30 mouse cellular contexts compared by ENCODE assay signal in genomic region chr17:88458079-88458478, GRCm38 (mm10). TPM values are rescaled to one million over a fixed set of nuclear protein-coding genes. Genes with fewer than 3 reads are reported as not detected.
DNase-seq lines count a peak whose midpoint lies in the region; ATAC-seq and TF ChIP-seq lines count a peak whose summit lies in the region.
"Had no signal": no experiment of that assay in that cellular context is flagged by ENCODE, and none has a peak within 500 bp of the region (broad histone marks: within the 10 kb centered on the region; RNA-seq: fewer than 3 reads in every experiment).

No protein-coding gene starts in this region.

- H3K4me2 ChIP-seq in lung, postnatal 0 days (replicated peaks; ENCODE audit: low read depth, low read length) = no peak overlapping the region
- H3K4me2 ChIP-seq in intestine, postnatal 0 days (replicated peaks; ENCODE audit: low read depth) = no peak overlapping the region
- no peak overlapping the region for H3K4me2 ChIP-seq in kidney, embryonic 16.5 days (replicated peaks; ENCODE audit: low read depth, low read length)
- H3K4me2 ChIP-seq: embryonic facial prominence, embryonic 13.5 days; forebrain, embryonic 13.5 days; heart, embryonic 15.5 days; hindbrain, embryonic 14.5 days; liver, embryonic 15.5 days had no signal

- H3K9ac ChIP-seq in lung, postnatal 0 days (replicated peaks; ENCODE audit: low read depth) = no peak overlapping the region
- no peak overlapping the region for H3K9ac ChIP-seq in intestine, postnatal 0 days (ENCODE audit: low read depth, low read length)
- H3K9ac ChIP-seq in kidney, embryonic 16.5 days (replicated peaks; ENCODE audit: low read length) = no peak overlapping the region
- H3K9ac ChIP-seq: embryonic facial prominence, embryonic 13.5 days; forebrain, embryonic 13.5 days; heart, embryonic 15.5 days; hindbrain, embryonic 14.5 days; liver, embryonic 15.5 days had no signal

- no peak overlapping the region for H3K4me3 ChIP-seq in lung, postnatal 0 days (ENCODE audit: low read depth, low read length)
- H3K4me3 ChIP-seq in intestine, postnatal 0 days (ENCODE audit: low read depth, low read length) = no peak overlapping the region
- no peak overlapping the region for H3K4me3 ChIP-seq in kidney, embryonic 16.5 days (ENCODE audit: low read length)
- H3K4me3 ChIP-seq: embryonic facial prominence, embryonic 13.5 days; erythroblast, embryonic 14.5 days; forebrain, embryonic 13.5 days; gastrocnemius, adult 2 months; heart, embryonic 15.5 days; limb, embryonic 10.5 days; liver, embryonic 15.5 days; midbrain, embryonic 10.5 days had no signal

- TF ChIP-seq EP300 in lung, postnatal 0 days (IDR thresholded peaks at IDR 0.05) = no peak

- no peaks in the 10 kb centered on the region; the same call in 1 of the 2 replicates for H3K36me3 ChIP-seq in lung, postnatal 0 days (ENCODE audit: insufficient read depth, low read length)
- 0 out of 2 replicates have a peak, but pooled peaks cover 2% of the 10 kb centered on the region for H3K36me3 ChIP-seq in intestine, postnatal 0 days (ENCODE audit: control insufficient read depth, insufficient read depth)
- 0 out of 2 replicates have a peak, but pooled peaks cover 2% of the 10 kb centered on the region for H3K36me3 ChIP-seq in kidney, embryonic 16.5 days (ENCODE audit: insufficient read depth, low read length)
- H3K36me3 ChIP-seq: embryonic facial prominence, embryonic 13.5 days; heart, embryonic 15.5 days had no signal

- peaks cover 3% of the 10 kb centered on the region; the same call in 1 of the 2 replicates for H3K4me1 ChIP-seq in lung, postnatal 0 days (ENCODE audit: insufficient read depth, low read depth, low read length)
- no peaks in the 10 kb centered on the region for H3K4me1 ChIP-seq in intestine, postnatal 0 days (replicated peaks; ENCODE audit: control insufficient read depth, insufficient read depth, low read length)
- no peaks in the 10 kb centered on the region for H3K4me1 ChIP-seq in kidney, embryonic 16.5 days (ENCODE audit: insufficient read depth, low read length)
- H3K4me1 ChIP-seq: embryonic facial prominence, embryonic 13.5 days; forebrain, embryonic 13.5 days; heart, embryonic 15.5 days; limb, embryonic 10.5 days; midbrain, embryonic 10.5 days had no signal

- TF ChIP-seq CTCF in lung, postnatal 0 days (IDR thresholded peaks at IDR 0.05) = no peak
- TF ChIP-seq CTCF in intestine, postnatal 0 days (IDR thresholded peaks at IDR 0.05; ENCODE audit: low read depth) = no peak

- H3K9me3 ChIP-seq in lung, postnatal 0 days (ENCODE audit: low read length) = no peaks in the 10 kb centered on the region
- H3K9me3 ChIP-seq in intestine, postnatal 0 days (ENCODE audit: control insufficient read depth) = no peaks in the 10 kb centered on the region
- no peaks in the 10 kb centered on the region for H3K9me3 ChIP-seq in kidney, embryonic 16.5 days (ENCODE audit: low read length)
- H3K9me3 ChIP-seq: embryonic facial prominence, embryonic 13.5 days; forebrain, embryonic 13.5 days; G1E; heart, embryonic 15.5 days; limb, embryonic 10.5 days; liver, embryonic 15.5 days; midbrain, embryonic 10.5 days had no signal

- peak; percentile 37 for DNase-seq in adrenal gland, adult 8-10 months
- DNase-seq in adrenal gland, postnatal 25 days = no peak
- peak; percentile 26 for DNase-seq in lung, postnatal 0 days (ENCODE audit: low spot score)
- DNase-seq in lung, postnatal 10 days = no peak
- DNase-seq in lung, postnatal 36 days = peak; percentile 72
- DNase-seq in cerebellum, postnatal 10 days = no peak
- DNase-seq: cerebellum, adult 18-20 months; cerebellum, postnatal 25 days; embryo, embryonic 11 days; gastrocnemius, adult 2 months; heart, postnatal 36 days; kidney, adult 2 months; kidney, postnatal 10 days; liver; right cerebral cortex, postnatal 25 days had no signal

- 86% methylated on average over 3 of the region's 3 CpGs for WGBS in lung, postnatal 0 days
- WGBS in intestine, postnatal 0 days = 86% methylated on average over 3 of the region's 3 CpGs
- 94% methylated on average over 3 of the region's 3 CpGs for WGBS in kidney, embryonic 16.5 days

- no peak overlapping the region for H3K27ac ChIP-seq in lung, postnatal 0 days (ENCODE audit: low read length)
- no peak overlapping the region for H3K27ac ChIP-seq in intestine, postnatal 0 days (ENCODE audit: low read depth, low read length)
- no peak overlapping the region for H3K27ac ChIP-seq in kidney, embryonic 16.5 days (ENCODE audit: low read length)
- H3K27ac ChIP-seq: embryonic facial prominence, embryonic 13.5 days; forebrain, embryonic 13.5 days; gastrocnemius, adult 2 months; heart, embryonic 15.5 days; hindbrain, embryonic 14.5 days; limb, embryonic 10.5 days; liver, embryonic 15.5 days; midbrain, embryonic 10.5 days had no signal

- H3K27me3 ChIP-seq in lung, postnatal 0 days (replicated peaks; ENCODE audit: insufficient read depth, low read length) = no peaks in the 10 kb centered on the region
- H3K27me3 ChIP-seq in intestine, postnatal 0 days (replicated peaks; ENCODE audit: control insufficient read depth, insufficient read depth, low read length) = no peaks in the 10 kb centered on the region
- no peaks in the 10 kb centered on the region for H3K27me3 ChIP-seq in kidney, embryonic 16.5 days (ENCODE audit: insufficient read depth, low read length)
- H3K27me3 ChIP-seq: CH12.LX; embryonic facial prominence, embryonic 13.5 days; forebrain, embryonic 13.5 days; heart, embryonic 15.5 days; liver, embryonic 15.5 days; Patski had no signal

- ATAC-seq in lung, postnatal 0 days = no peak
- no peak for ATAC-seq in intestine, postnatal 0 days
- ATAC-seq in kidney, embryonic 16.5 days (ENCODE audit: low FRiP score, low TSS enrichment) = no peak
- ATAC-seq: forebrain, embryonic 13.5 days; inflammation-experienced regulatory T-cells, adult 6 months; midbrain, embryonic 16.5 days; Patski had no signal

RNA-seq across cellular contexts. Expression of gene Foxn2, which starts 17.6 kb away (rescaled TPM):
- total RNA-seq in adrenal gland, adult 8-10 months (2022) = 10 to 100 TPM; 15.6 to 19.5 (median 17.7) TPM
- total RNA-seq in adrenal gland, postnatal 25 days (2021) = 21.6 and 22.7 TPM in 2 replicates
- polyA plus RNA-seq in lung, postnatal 0 days (2015; fragmentation: Nextera tagmentation; extraction: Ambion mirVana) = 13.6 and 14.9 TPM in 2 replicates
- 11.4 and 13.5 TPM in 2 replicates for polyA plus RNA-seq in intestine, postnatal 0 days (2015; fragmentation: Nextera tagmentation; extraction: Ambion mirVana)
- polyA plus RNA-seq in kidney, embryonic 16.5 days (2015; fragmentation: Nextera tagmentation; extraction: Ambion mirVana) = 14.0 and 15.7 TPM in 2 replicates

Comparison
In these comparisons a context has a peak if more than half of its experiments do, and no peak if none do; other contexts are left out.
1. DNase-seq: peak in adrenal gland, adult 8-10 months (single experiment), lung, postnatal 0 days (single experiment) and lung, postnatal 36 days (single experiment); none in adrenal gland, postnatal 25 days (single experiment), lung, postnatal 10 days (single experiment) and cerebellum, postnatal 10 days (0 of 2).